Mouse (Mus musculus) kidney, adult 2 months (tissue): ENCODE results near the gene Olfr1290.

ENCODE experiments used
- CTCF ChIP-seq: fragments of 200-500 bp; conservative IDR thresholded peaks from 2 replicates; pipeline ENCODE4 v1.5.1; 2011; ENCODE audit warnings: low read depth, mild to moderate bottlenecking, control low read depth, low read length, moderate library complexity, mixed read lengths; ENCODE audit not compliant: insufficient read depth, insufficient read length
- POLR2A ChIP-seq: fragments of 200-500 bp; IDR thresholded peaks from one replicate; pipeline ENCODE4 v1.6.1; 2011; ENCODE audit warnings: low read depth, low read length, control low read depth

- TF ChIP-seq POLR2A (no peak), CTCF (no peak)
Measured at GRCm38 (mm10) chr2:111473801-111474200, 19.8 kb downstream of the Olfr1290 start, which contains the start of gene Olfr1288.
